Mouse (Mus musculus): Measurements from ENCODE around the gene Dock4. TPM values are rescaled to one million over a fixed set of nuclear protein-coding genes. Genes with fewer than 3 reads are reported as not detected.

Gene Dock4
- polyA plus RNA-seq, 1 experiment = 2.3 TPM

DNA sequence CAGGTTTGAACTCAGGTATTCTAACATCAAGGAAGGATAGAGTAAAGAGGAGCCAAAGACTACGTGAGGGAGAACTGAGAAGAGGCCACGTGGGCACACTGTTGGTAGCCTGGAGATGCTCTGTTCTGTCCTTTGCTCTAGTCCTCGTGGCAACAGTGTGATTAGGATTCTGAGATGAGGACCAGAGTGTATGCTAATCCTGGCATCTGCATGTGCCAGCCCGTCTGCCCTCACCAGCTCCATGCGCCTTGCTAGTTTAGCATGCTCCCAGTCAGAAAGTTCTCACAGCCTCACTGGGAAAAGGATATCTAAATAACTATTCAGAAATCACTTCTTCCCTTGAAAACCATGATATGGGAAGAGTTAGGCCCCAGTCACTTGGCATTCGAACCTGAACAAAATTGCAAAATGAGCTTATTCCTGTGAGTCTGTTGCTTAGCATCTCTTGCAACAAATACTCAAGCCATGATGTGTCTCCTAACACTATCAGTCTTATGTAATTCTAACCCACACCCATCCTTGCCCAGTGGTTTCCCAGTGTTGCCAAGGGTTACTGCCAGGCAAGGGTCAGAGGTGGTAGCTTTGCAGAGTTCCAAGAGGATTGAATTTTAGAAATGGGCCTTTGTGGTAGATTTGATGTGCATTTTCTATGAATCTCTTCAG lies 372.4 kb downstream of the Dock4 start:
- no peak overlapping the region for H3K27ac ChIP-seq (ENCODE audit: control insufficient read depth, insufficient read depth, low read length)
- no peaks in the 10 kb centered on the region for H3K36me3 ChIP-seq (ENCODE audit: control insufficient read depth, insufficient read depth, low read length)
- 93% methylated on average over 6 of the region's 6 CpGs for WGBS
- no peak for DNase-seq
- no peaks in the 10 kb centered on the region for H3K27me3 ChIP-seq (ENCODE audit: control insufficient read depth, insufficient read depth, low read length)
- H3K4me1 ChIP-seq (replicated peaks; ENCODE audit: control insufficient read depth, insufficient read depth, low read length) = no peaks in the 10 kb centered on the region; the same call in 1 of the 2 replicates
- TF ChIP-seq CTCF (IDR thresholded peaks at IDR 0.05; ENCODE audit: borderline replicate concordance, control insufficient read depth, extremely low read depth, insufficient read depth, low read length, poor library complexity) (no peak), POLR2A (IDR thresholded peaks at IDR 0.05; ENCODE audit: control insufficient read depth, extremely low read depth, insufficient read depth, low read length, poor library complexity) (no peak)
- H3K4me3 ChIP-seq (ENCODE audit: control insufficient read depth, insufficient read depth, low read length) = no peak overlapping the region

- 93% methylated on average over 5 of the region's 5 CpGs for WGBS
- Histone ChIP-seq H3K4me3 (ENCODE audit: control insufficient read depth, insufficient read depth, low read length) (no peak overlapping the region), H3K4me1 (replicated peaks; ENCODE audit: control insufficient read depth, insufficient read depth, low read length) (no peaks in the 10 kb centered on the region), H3K27ac (ENCODE audit: control insufficient read depth, insufficient read depth, low read length) (no peak overlapping the region), H3K27me3 (ENCODE audit: control insufficient read depth, insufficient read depth, low read length) (no peaks in the 10 kb centered on the region), H3K36me3 (ENCODE audit: control insufficient read depth, insufficient read depth, low read length) (no peaks in the 10 kb centered on the region)
- TF ChIP-seq POLR2A (IDR thresholded peaks at IDR 0.05; ENCODE audit: control insufficient read depth, extremely low read depth, insufficient read depth, low read length, poor library complexity) (no peak), CTCF (IDR thresholded peaks at IDR 0.05; ENCODE audit: borderline replicate concordance, control insufficient read depth, extremely low read depth, insufficient read depth, low read length, poor library complexity) (no peak)
- no peak for DNase-seq
Observed at GRCm38 (mm10) chr12:40823631-40824030, 377.9 kb downstream of the Dock4 start.

DNA sequence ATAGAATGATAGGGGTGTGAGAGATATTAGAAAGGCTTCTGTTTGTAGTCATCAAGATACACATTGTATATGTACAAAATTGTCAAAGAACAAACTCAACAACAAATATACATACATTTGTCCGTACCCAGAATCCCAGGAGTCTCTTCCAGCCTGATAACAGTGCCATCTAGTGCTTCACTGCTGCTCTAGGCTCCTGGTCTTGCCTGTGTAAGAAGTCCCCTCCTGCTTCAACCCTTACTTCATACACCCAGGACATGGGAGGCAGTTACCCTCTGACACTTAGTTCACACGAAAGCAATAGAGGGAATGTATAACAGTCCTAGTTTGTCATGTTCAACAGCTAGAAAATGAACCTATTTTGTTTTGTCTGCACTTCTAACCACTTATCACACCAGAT lies 378.5 kb downstream of the Dock4 start:
- WGBS = 94% methylated on average over 2 of the region's 2 CpGs
- no peak overlapping the region for H3K4me3 ChIP-seq (ENCODE audit: control insufficient read depth, insufficient read depth, low read length)
- no peak overlapping the region for H3K27ac ChIP-seq (ENCODE audit: control insufficient read depth, insufficient read depth, low read length)
- no peaks in the 10 kb centered on the region for H3K27me3 ChIP-seq (ENCODE audit: control insufficient read depth, insufficient read depth, low read length)
- H3K4me1 ChIP-seq (replicated peaks; ENCODE audit: control insufficient read depth, insufficient read depth, low read length) = no peaks in the 10 kb centered on the region
- TF ChIP-seq CTCF (IDR thresholded peaks at IDR 0.05; ENCODE audit: borderline replicate concordance, control insufficient read depth, extremely low read depth, insufficient read depth, low read length, poor library complexity) (no peak), POLR2A (IDR thresholded peaks at IDR 0.05; ENCODE audit: control insufficient read depth, extremely low read depth, insufficient read depth, low read length, poor library complexity) (no peak)
- DNase-seq = no peak
- no peaks in the 10 kb centered on the region for H3K36me3 ChIP-seq (ENCODE audit: control insufficient read depth, insufficient read depth, low read length)

- Histone ChIP-seq H3K27me3 (ENCODE audit: control insufficient read depth, insufficient read depth, low read length) (no peaks in the 10 kb centered on the region), H3K36me3 (ENCODE audit: control insufficient read depth, insufficient read depth, low read length) (no peaks in the 10 kb centered on the region), H3K27ac (ENCODE audit: control insufficient read depth, insufficient read depth, low read length) (no peak overlapping the region), H3K4me3 (ENCODE audit: control insufficient read depth, insufficient read depth, low read length) (no peak overlapping the region), H3K4me1 (replicated peaks; ENCODE audit: control insufficient read depth, insufficient read depth, low read length) (no peaks in the 10 kb centered on the region)
- DNase-seq = no peak
- 91% methylated on average over 5 of the region's 5 CpGs for WGBS
- no peak for TF ChIP-seq CTCF (IDR thresholded peaks at IDR 0.05; ENCODE audit: borderline replicate concordance, control insufficient read depth, extremely low read depth, insufficient read depth, low read length, poor library complexity)
Observed at GRCm38 (mm10) chr12:40825935-40826460, 380.2 kb downstream of the Dock4 start.

DNA sequence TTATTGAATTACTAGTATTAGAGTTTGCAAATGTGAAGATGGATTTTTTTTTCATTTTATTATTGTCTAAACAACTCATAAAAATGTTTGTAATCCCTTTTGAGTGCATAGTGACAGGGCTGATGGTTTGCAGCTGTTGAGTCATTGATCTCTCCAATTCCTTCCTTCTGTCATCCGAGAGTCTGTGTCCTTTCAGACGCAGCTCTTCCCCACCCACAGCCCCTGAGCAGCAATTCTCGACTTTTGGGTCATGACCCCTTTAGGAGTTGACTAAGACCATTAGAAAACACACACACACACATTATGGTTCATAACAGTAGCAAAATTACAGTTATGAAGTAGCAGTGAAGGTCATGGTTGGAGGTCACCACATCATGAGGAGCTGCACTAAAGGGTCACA lies 380.7 kb downstream of the Dock4 start:
- TF ChIP-seq CTCF (IDR thresholded peaks at IDR 0.05; ENCODE audit: borderline replicate concordance, control insufficient read depth, extremely low read depth, insufficient read depth, low read length, poor library complexity) = no peak
- no peak for TF ChIP-seq POLR2A (IDR thresholded peaks at IDR 0.05; ENCODE audit: control insufficient read depth, extremely low read depth, insufficient read depth, low read length, poor library complexity)
- Histone ChIP-seq H3K36me3 (ENCODE audit: control insufficient read depth, insufficient read depth, low read length) (no peaks in the 10 kb centered on the region), H3K27me3 (ENCODE audit: control insufficient read depth, insufficient read depth, low read length) (no peaks in the 10 kb centered on the region), H3K4me1 (replicated peaks; ENCODE audit: control insufficient read depth, insufficient read depth, low read length) (no peaks in the 10 kb centered on the region), H3K4me3 (ENCODE audit: control insufficient read depth, insufficient read depth, low read length) (no peak overlapping the region), H3K27ac (ENCODE audit: control insufficient read depth, insufficient read depth, low read length) (no peak overlapping the region)
- DNase-seq = no peak
- WGBS = 85% methylated on average over 3 of the region's 3 CpGs

- H3K4me3 ChIP-seq (ENCODE audit: control insufficient read depth, insufficient read depth, low read length) = no peak overlapping the region
- H3K27me3 ChIP-seq (ENCODE audit: control insufficient read depth, insufficient read depth, low read length) = no peaks in the 10 kb centered on the region
- TF ChIP-seq CTCF (IDR thresholded peaks at IDR 0.05; ENCODE audit: borderline replicate concordance, control insufficient read depth, extremely low read depth, insufficient read depth, low read length, poor library complexity) (no peak), POLR2A (IDR thresholded peaks at IDR 0.05; ENCODE audit: control insufficient read depth, extremely low read depth, insufficient read depth, low read length, poor library complexity) (no peak)
- no peaks in the 10 kb centered on the region for H3K4me1 ChIP-seq (replicated peaks; ENCODE audit: control insufficient read depth, insufficient read depth, low read length)
- H3K27ac ChIP-seq (ENCODE audit: control insufficient read depth, insufficient read depth, low read length) = no peak overlapping the region
- DNase-seq = no peak
- no peaks in the 10 kb centered on the region for H3K36me3 ChIP-seq (ENCODE audit: control insufficient read depth, insufficient read depth, low read length)
Observed at GRCm38 (mm10) chr12:40828025-40828424, 382.3 kb downstream of the Dock4 start.

- DNase-seq = no peak
- Histone ChIP-seq H3K36me3 (ENCODE audit: control insufficient read depth, insufficient read depth, low read length) (no peaks in the 10 kb centered on the region), H3K27me3 (ENCODE audit: control insufficient read depth, insufficient read depth, low read length) (no peaks in the 10 kb centered on the region), H3K4me1 (replicated peaks; ENCODE audit: control insufficient read depth, insufficient read depth, low read length) (no peaks in the 10 kb centered on the region), H3K27ac (ENCODE audit: control insufficient read depth, insufficient read depth, low read length) (no peak overlapping the region), H3K4me3 (ENCODE audit: control insufficient read depth, insufficient read depth, low read length) (no peak overlapping the region)
- TF ChIP-seq POLR2A (IDR thresholded peaks at IDR 0.05; ENCODE audit: control insufficient read depth, extremely low read depth, insufficient read depth, low read length, poor library complexity) (no peak), CTCF (IDR thresholded peaks at IDR 0.05; ENCODE audit: borderline replicate concordance, control insufficient read depth, extremely low read depth, insufficient read depth, low read length, poor library complexity) (no peak)
- 90% methylated on average over 1 of the region's 1 CpGs for WGBS
Observed at GRCm38 (mm10) chr12:40829269-40829668, 383.5 kb downstream of the Dock4 start.
